Mouse (Mus musculus) neural tube, embryonic 12.5 days (tissue): ENCODE results near the gene Rap1a. TPM values are rescaled to one million over a fixed set of nuclear protein-coding genes. Genes with fewer than 3 reads are reported as not detected.

Experiments used
- ATAC-seq: fragments of 200-750 bp; cut with Nextera tagmentation; 2 replicates; pipeline ENCODE4 v1.8.0; 2017; ENCODE audit warnings: low read depth, mild to moderate bottlenecking, moderate TSS enrichment, moderate library complexity; ENCODE audit not compliant: low FRiP score
- H3K27ac ChIP-seq: fragments of 300-500 bp; sonication (generic); 2 replicates; pipeline ENCODE4 v1.5.1; 2016
- H3K27me3 ChIP-seq: fragments of 300-500 bp; sonication (generic); replicated peaks from 2 replicates; pipeline ENCODE4 v1.6.1; 2016; ENCODE audit warnings: mild to moderate bottlenecking
- H3K36me3 ChIP-seq: fragments of 300-500 bp; sonication (generic); 2 replicates; pipeline ENCODE4 v1.6.1; 2016; ENCODE audit warnings: mild to moderate bottlenecking
- H3K4me1 ChIP-seq: fragments of 300-500 bp; sonication (generic); 2 replicates; pipeline ENCODE4 v1.6.1; 2016
- H3K4me2 ChIP-seq: fragments of 300-500 bp; sonication (generic); replicated peaks from 2 replicates; pipeline ENCODE4 v1.6.1; 2016; ENCODE audit warnings: mild to moderate bottlenecking
- H3K4me3 ChIP-seq: fragments of 300-500 bp; sonication (generic); 2 replicates; pipeline ENCODE4 v1.5.1; 2016
- H3K9ac ChIP-seq: fragments of 300-500 bp; sonication (generic); 2 replicates; pipeline ENCODE4 v1.6.1; 2016; ENCODE audit warnings: mild to moderate bottlenecking
- H3K9me3 ChIP-seq: fragments of 300-500 bp; sonication (generic); 2 replicates; pipeline ENCODE4 v1.6.1; 2016; ENCODE audit warnings: mild to moderate bottlenecking
- WGBS: fragments of 180-500 bp; shearing (Covaris S2); methylation state at CpG from one replicate; pipeline ENCODE4 v1.1.7; 2016; 5-methylcytosine and 5-hydroxymethylcytosine counted together
- polyA plus RNA-seq: library from polyadenylated mRNA; unstranded; fragments of >200 nt; fragmentation: Nextera tagmentation; extraction: Ambion mirVana; gene quantifications from 2 replicates; pipeline ENCODE4 v1.2.1, GENCODE M21; 2016

The Rap1a gene
- polyA plus RNA-seq, 1 experiment from 2014 or later = 76.9 TPM

DNA sequence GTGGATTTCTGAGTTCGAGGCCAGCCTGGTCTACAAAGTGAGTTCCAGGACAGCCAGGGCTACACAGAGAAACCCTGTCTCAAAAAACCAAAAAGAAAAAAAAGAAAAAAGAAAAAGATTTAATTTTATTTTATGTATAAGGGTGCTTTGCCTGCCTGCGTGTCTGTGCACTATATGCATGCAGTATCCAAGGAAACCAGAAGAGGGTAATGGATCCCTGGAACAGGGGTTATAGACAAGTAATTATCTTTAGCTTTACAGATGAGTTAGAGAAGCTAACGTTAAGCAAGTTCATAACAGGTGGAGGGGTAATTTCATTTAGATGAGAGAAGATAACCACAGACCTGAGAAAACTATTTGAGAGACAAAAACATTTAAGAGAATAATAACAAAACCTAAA is 47.0 kb downstream of the Rap1a start:
- 77% methylated on average over 3 of the region's 3 CpGs for WGBS

GRCm38 (mm10) chr3:105750810-105751209 is 50.3 kb downstream of the Rap1a start:
- H3K4me2 ChIP-seq = no peak overlapping the region
- H3K4me3 ChIP-seq = no peak overlapping the region
- no peak overlapping the region for H3K9ac ChIP-seq
- no peaks in the 10 kb centered on the region for H3K27me3 ChIP-seq
- H3K27ac ChIP-seq = no peak overlapping the region
- H3K9me3 ChIP-seq = no peaks in the 10 kb centered on the region
- H3K36me3 ChIP-seq = no peaks in the 10 kb centered on the region
- H3K4me1 ChIP-seq = no peaks in the 10 kb centered on the region
- 88% methylated on average over 2 of the region's 2 CpGs for WGBS
- no peak for ATAC-seq

More for the DNA sequence above, 47.0 kb downstream of the Rap1a start:
- H3K27ac ChIP-seq = no peak overlapping the region
- H3K4me1 ChIP-seq = no peaks in the 10 kb centered on the region
- no peak for ATAC-seq
- H3K9me3 ChIP-seq = no peaks in the 10 kb centered on the region
- no peak overlapping the region for H3K9ac ChIP-seq
- H3K36me3 ChIP-seq = no peaks in the 10 kb centered on the region
- H3K27me3 ChIP-seq = no peaks in the 10 kb centered on the region
- H3K4me2 ChIP-seq = no peak overlapping the region
- no peak overlapping the region for H3K4me3 ChIP-seq

GRCm38 (mm10) chr3:105746542-105746941 is 54.6 kb downstream of the Rap1a start:
- WGBS = 93% methylated on average over 2 of the region's 2 CpGs
- H3K4me1 ChIP-seq = no peaks in the 10 kb centered on the region
- no peak overlapping the region for H3K27ac ChIP-seq
- no peaks in the 10 kb centered on the region for H3K9me3 ChIP-seq
- H3K4me3 ChIP-seq = no peak overlapping the region
- H3K4me2 ChIP-seq = no peak overlapping the region
- no peak overlapping the region for H3K9ac ChIP-seq
- ATAC-seq = no peak
- no peaks in the 10 kb centered on the region for H3K27me3 ChIP-seq
- H3K36me3 ChIP-seq = no peaks in the 10 kb centered on the region

- no peak overlapping the region for H3K4me2 ChIP-seq
- H3K4me1 ChIP-seq = no peaks in the 10 kb centered on the region
- no peak overlapping the region for H3K27ac ChIP-seq
- 80% methylated on average over 3 of the region's 3 CpGs for WGBS
- peaks cover 5% of the 10 kb centered on the region for H3K36me3 ChIP-seq
- H3K4me3 ChIP-seq = no peak overlapping the region
- no peak overlapping the region for H3K9ac ChIP-seq
- H3K27me3 ChIP-seq = no peaks in the 10 kb centered on the region
- H3K9me3 ChIP-seq = no peaks in the 10 kb centered on the region
- no peak for ATAC-seq
Observed at GRCm38 (mm10) chr3:105737666-105738065, 63.5 kb downstream of the Rap1a start.

DNA sequence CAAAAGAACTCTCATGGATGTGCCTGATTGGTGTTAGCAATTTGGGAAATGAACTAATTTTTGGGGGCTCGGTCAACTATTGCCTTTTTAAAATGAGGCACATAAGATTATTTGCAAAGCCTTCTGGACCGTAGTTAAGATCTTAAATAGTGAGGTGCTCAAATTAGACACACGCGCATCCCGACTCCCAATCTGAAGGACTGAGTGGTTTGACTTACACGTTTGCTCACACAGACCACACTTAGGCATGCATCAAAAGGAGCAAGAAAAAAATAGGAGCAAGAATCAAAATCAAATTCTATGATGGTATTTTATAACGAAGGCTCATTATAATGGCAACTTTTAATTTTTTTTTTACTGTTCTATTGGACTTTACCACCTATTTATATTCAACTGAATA is 64.1 kb downstream of the Rap1a start:
- ATAC-seq = no peak
- H3K36me3 ChIP-seq = peaks cover 5% of the 10 kb centered on the region

DNA sequence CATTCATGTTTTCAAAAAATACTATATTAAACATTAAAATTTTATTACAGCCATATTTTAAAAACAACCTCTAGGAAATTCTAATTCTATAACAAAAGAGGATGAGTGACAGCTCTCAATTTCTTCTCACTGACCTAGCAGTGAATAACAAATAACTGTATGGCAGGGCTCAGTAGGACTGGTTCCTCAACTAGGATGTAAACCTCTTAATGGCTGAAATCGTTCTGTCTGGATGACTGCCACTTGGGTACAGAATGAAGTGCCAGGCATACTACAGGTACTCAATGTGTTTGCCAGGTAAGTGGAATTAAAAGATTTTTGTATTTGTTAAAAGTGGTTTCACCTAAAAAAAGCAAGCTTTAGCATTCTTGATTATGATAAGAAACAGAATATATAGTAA is 65.0 kb downstream of the Rap1a start:
- no peak overlapping the region for H3K4me3 ChIP-seq
- no peak for ATAC-seq
- H3K36me3 ChIP-seq = peaks cover 6% of the 10 kb centered on the region
- H3K4me1 ChIP-seq = no peaks in the 10 kb centered on the region
- H3K9me3 ChIP-seq = no peaks in the 10 kb centered on the region
- H3K27ac ChIP-seq = no peak overlapping the region
- H3K27me3 ChIP-seq = no peaks in the 10 kb centered on the region
- no peak overlapping the region for H3K4me2 ChIP-seq
- 90% methylated on average over 1 of the region's 1 CpGs for WGBS
- H3K9ac ChIP-seq = no peak overlapping the region

More for the DNA sequence above, 64.1 kb downstream of the Rap1a start:
- Histone ChIP-seq H3K4me2 (no peak overlapping the region), H3K4me3 (no peak overlapping the region), H3K4me1 (no peaks in the 10 kb centered on the region), H3K9ac (no peak overlapping the region), H3K27ac (no peak overlapping the region), H3K27me3 (no peaks in the 10 kb centered on the region), H3K9me3 (no peaks in the 10 kb centered on the region)
- WGBS = 96% methylated on average over 7 of the region's 7 CpGs

GRCm38 (mm10) chr3:105735285-105735684 is 65.9 kb downstream of the Rap1a start:
- no peaks in the 10 kb centered on the region for H3K9me3 ChIP-seq
- H3K27ac ChIP-seq = no peak overlapping the region
- ATAC-seq = no peak
- H3K36me3 ChIP-seq = peaks cover 10% of the 10 kb centered on the region
- H3K4me2 ChIP-seq = no peak overlapping the region
- H3K4me3 ChIP-seq = no peak overlapping the region
- no peaks in the 10 kb centered on the region for H3K27me3 ChIP-seq
- H3K4me1 ChIP-seq = no peaks in the 10 kb centered on the region
- H3K9ac ChIP-seq = no peak overlapping the region

DNA sequence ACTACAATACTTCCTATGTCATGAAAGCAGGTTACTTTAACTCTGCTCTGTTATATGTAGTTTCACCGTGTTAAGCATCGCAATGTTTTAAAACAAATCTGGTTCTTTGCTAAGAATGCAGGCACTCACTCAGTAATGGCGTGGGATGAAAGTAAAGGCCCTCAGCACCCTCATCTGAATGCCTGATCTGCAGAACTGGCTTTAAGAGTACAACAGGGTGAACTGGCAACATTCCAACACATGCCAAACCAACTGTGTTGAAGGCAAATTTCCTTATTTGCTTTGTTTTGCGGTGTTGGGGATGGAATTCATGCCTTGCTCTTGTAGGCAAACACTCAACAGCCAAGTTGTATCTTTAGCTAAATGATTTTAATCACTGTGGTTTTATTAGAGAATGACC is 67.6 kb downstream of the Rap1a start:
- Histone ChIP-seq H3K4me3 (no peak overlapping the region), H3K27ac (no peak overlapping the region), H3K9me3 (no peaks in the 10 kb centered on the region), H3K36me3 (peaks cover 10% of the 10 kb centered on the region), H3K9ac (no peak overlapping the region), H3K4me1 (no peaks in the 10 kb centered on the region), H3K27me3 (no peaks in the 10 kb centered on the region), H3K4me2 (no peak overlapping the region)
- 94% methylated on average over 4 of the region's 4 CpGs for WGBS
- no peak for ATAC-seq

DNA sequence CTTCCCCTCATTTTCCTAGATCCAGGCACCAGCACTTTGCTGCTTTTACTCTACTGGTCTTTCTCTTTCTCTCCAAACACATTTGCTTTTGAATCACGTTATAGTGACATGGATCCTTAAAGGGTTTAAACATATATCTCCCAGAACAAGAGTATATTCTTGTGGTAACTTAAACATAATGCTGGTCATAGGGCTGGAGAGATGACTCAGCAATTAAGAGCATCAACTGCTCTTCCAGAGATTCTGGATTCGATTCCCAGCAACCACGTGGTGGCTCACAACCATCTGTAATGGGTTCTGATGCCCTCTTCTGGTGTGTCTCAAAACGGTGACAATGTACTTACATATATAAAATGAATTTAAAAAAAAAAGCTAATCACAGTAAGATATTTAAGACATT is 68.8 kb downstream of the Rap1a start:
- H3K36me3 ChIP-seq = peaks cover 10% of the 10 kb centered on the region
- WGBS = 90% methylated on average over 4 of the region's 4 CpGs
- H3K9me3 ChIP-seq = no peaks in the 10 kb centered on the region
- H3K9ac ChIP-seq = no peak overlapping the region
- H3K27ac ChIP-seq = no peak overlapping the region
- H3K4me3 ChIP-seq = no peak overlapping the region
- no peaks in the 10 kb centered on the region for H3K4me1 ChIP-seq
- H3K27me3 ChIP-seq = no peaks in the 10 kb centered on the region
- no peak for ATAC-seq
- H3K4me2 ChIP-seq = no peak overlapping the region

GRCm38 (mm10) chr3:105726037-105726436 is 75.1 kb downstream of the Rap1a start:
- 5% methylated on average over 1 of the region's 1 CpGs for WGBS
- no peak for ATAC-seq

DNA sequence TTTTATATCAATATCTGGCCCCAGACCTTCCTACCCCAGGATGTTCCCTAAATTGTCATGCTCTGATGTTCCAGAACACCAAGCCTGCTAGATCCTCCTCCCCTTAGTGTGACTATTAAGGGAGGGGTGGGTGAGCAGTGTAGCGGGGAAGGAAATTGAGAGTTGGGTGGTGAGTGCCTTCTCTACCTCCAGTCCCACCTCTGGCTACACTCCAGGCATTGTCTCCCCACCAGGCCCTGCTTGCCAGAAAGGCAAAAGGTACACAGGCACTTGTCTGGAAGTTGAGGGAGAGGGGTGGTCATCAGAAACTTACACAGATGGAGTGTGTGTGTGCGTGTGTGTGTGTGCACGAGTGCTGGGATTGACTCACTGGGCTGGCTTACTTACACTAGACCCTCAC is 78.6 kb downstream of the Rap1a start:
- Histone ChIP-seq H3K4me3 (no peak overlapping the region), H3K4me1 (peaks cover 12% of the 10 kb centered on the region; the same call in 1 of the 2 replicates), H3K27me3 (no peaks in the 10 kb centered on the region), H3K36me3 (no peaks in the 10 kb centered on the region), H3K27ac (no peak overlapping the region), H3K9ac (no peak overlapping the region), H3K9me3 (no peaks in the 10 kb centered on the region), H3K4me2 (no peak overlapping the region)
- ATAC-seq = no peak
- WGBS = 97% methylated on average over 3 of the region's 3 CpGs

More at GRCm38 (mm10) chr3:105726037-105726436, 75.1 kb downstream of the Rap1a start:
- H3K4me1 ChIP-seq = no peaks in the 10 kb centered on the region
- no peaks in the 10 kb centered on the region for H3K27me3 ChIP-seq
- H3K9me3 ChIP-seq = no peaks in the 10 kb centered on the region
- no peak overlapping the region for H3K27ac ChIP-seq
- H3K9ac ChIP-seq = no peak overlapping the region
- H3K36me3 ChIP-seq = peaks cover 3% of the 10 kb centered on the region
- no peak overlapping the region for H3K4me3 ChIP-seq
- H3K4me2 ChIP-seq = no peak overlapping the region

- ATAC-seq = no peak
- 84% methylated on average over 2 of the region's 2 CpGs for WGBS
- H3K9ac ChIP-seq = no peak overlapping the region
- H3K4me1 ChIP-seq = peaks cover 14% of the 10 kb centered on the region; the same call in 1 of the 2 replicates
- no peaks in the 10 kb centered on the region for H3K9me3 ChIP-seq
- no peak overlapping the region for H3K27ac ChIP-seq
- no peak overlapping the region for H3K4me2 ChIP-seq
- H3K4me3 ChIP-seq = no peak overlapping the region
- no peaks in the 10 kb centered on the region for H3K27me3 ChIP-seq
- H3K36me3 ChIP-seq = no peaks in the 10 kb centered on the region
Observed at GRCm38 (mm10) chr3:105721681-105722201, 79.4 kb downstream of the Rap1a start.

DNA sequence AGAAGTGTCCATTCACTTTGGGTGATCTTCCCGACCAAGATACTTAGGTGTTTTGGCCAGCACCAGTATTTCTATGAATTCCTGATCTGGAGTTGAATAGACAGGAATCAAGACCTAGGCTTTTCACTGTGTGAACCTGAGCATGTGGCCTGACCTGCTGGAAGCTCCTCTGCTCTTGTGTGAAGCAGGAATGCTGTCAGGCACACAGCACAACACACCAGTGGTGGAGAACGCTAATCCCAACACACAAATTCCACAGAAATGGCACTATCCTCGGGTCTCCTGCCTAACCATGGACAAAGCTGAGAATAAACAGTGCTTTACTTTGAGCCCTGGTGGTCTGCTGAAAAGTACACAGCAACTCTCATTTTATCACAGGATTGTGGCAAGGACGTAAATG is 80.6 kb downstream of the Rap1a start:
- no peaks in the 10 kb centered on the region for H3K9me3 ChIP-seq
- H3K4me2 ChIP-seq = no peak overlapping the region
- 81% methylated on average over 4 of the region's 4 CpGs for WGBS
- H3K4me1 ChIP-seq = peaks cover 18% of the 10 kb centered on the region; the same call in 1 of the 2 replicates
- no peaks in the 10 kb centered on the region for H3K36me3 ChIP-seq
- no peak overlapping the region for H3K27ac ChIP-seq
- H3K9ac ChIP-seq = no peak overlapping the region
- ATAC-seq = no peak
- H3K27me3 ChIP-seq = no peaks in the 10 kb centered on the region
- no peak overlapping the region for H3K4me3 ChIP-seq
